Mouse (Mus musculus): ENCODE results near the gene Arfrp1.

- TF ChIP-seq CTCF (IDR thresholded peaks at IDR 0.05): no peak
- TF ChIP-seq POLR2A (IDR thresholded peaks at IDR 0.05; ENCODE audit: insufficient read depth, low read depth, low read length): no peak
Measured at GRCm38 (mm10) chr2:181403722-181404121, 38.5 kb upstream of the Arfrp1 start.

All from heart, adult 2 months (tissue).